Mouse (Mus musculus) E14TG2a.4 (cell line): ENCODE data around the gene Kcnd2.

ENCODE experiments used
- CTCF ChIP-seq: conservative IDR thresholded peaks from 2 replicates; pipeline ENCODE4 v1.5.1; 2014; ENCODE audit warnings: low read length
- POU5F1 ChIP-seq: IDR thresholded peaks from 2 replicates; pipeline ENCODE4 v1.6.1; 2014; ENCODE audit warnings: low read length, borderline replicate concordance

GRCm38 (mm10) chr6:21267897-21268296 lies 52.6 kb downstream of the Kcnd2 start:
- TF ChIP-seq POU5F1 (no peak), CTCF (no peak)
